Mouse (Mus musculus): Measurements from ENCODE around the gene Ecsit.
"Not testable (repeated sequence)": the region's sequence is repeated elsewhere in the genome, so short reads cannot be mapped to it uniquely, and the experiment has no call there.

The Ecsit gene

DNA sequence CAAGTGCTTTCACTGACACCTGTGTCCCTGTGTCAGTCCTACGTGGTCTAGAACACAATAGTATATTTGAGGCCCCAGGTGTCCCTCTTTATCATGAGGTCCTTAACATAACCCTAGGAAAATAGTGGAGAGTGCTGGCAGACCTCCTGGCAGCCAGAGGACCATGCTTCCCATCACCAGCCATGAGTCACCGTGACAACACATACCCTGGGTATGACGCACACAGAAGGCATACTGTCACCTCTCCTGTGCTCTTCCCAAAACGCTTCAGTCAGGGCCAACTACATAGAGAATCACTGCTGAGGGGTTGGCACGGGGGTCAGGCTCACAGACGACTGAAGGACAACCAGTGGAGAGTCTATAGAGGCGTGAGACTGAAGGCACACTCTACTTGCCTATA lies 4.7 kb upstream of the Ecsit start:
- DNase-seq (ENCODE audit: low spot score in 2 of 2): no peak

DNA sequence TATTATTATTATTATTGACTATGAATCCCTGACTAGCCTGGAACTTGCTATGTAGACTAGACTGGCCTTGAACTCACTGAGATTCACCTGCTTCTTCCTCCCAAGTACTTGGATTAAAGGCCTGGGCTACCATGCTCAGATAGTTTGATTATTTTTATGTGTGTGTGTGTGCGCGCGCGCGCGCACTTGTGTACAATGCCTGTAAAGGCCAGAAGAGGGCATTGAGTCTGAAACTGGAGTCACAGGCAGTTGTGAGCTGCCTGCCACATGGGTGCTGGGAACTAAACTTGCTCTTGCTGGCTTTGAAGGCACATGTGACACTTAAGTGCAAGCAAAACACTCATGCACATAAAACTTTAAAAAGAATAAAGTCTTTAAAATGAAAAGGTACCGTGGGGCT lies 4.0 kb upstream of the Ecsit start:
- no peak for DNase-seq (ENCODE audit: low spot score in 2 of 2)

GRCm38 (mm10) chr9:22087034-22087618 lies 1.9 kb upstream of the Ecsit start:
- DNase-seq (ENCODE audit: low spot score in 2 of 2): no peak

GRCm38 (mm10) chr9:22086012-22086411 lies 774 bp upstream of the Ecsit start:
- DNase-seq (ENCODE audit: low spot score in 2 of 2): no peak

- DNase-seq (ENCODE audit: low spot score in 2 of 2): no peak
Observed at GRCm38 (mm10) chr9:22084667-22085021, 594 bp downstream of the Ecsit start.

DNA sequence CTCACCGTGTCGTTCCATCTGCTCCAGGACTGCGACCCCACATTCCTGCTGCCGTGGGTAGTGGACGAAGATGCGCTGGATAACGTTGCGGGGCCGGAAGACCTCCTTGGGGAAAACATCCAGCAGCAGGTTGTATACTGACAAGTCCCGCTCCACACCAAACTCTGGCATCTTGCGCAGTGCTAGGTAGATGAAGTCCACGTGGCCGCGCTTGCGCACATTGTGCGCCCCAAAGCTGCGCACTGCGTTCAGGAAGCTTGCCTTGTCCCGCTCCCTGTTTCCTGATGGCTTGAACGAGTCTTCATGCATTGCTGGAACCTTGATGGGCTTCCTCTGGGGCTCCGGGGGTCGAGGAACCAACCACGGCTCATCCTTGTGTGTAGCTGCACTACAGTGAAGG lies 9.0 kb downstream of the Ecsit start:
- no peak for DNase-seq (ENCODE audit: low spot score in 2 of 2)

DNA sequence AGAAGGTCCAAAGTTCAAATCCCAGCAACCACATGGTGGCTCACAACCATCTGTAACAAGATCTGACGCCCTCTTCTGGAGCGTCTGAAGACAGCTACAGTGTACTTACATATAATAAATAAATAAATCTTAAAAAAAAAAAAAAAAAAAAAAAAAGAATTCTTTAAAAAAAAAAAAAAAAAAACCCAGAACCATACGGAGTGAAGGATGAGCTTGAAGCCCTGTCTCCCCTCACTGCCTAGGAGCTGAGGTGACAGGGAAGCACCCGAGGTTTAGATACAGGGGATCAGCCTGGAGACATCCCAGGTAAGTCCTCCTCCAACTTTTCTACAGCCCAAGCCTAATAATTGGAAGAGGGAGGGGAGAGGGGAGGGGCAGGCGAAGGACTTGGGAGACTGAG lies 9.5 kb downstream of the Ecsit start:
- DNase-seq (ENCODE audit: low spot score in 2 of 2): not testable (repeated sequence)

- no peak for DNase-seq (ENCODE audit: low spot score in 2 of 2)
Observed at GRCm38 (mm10) chr9:22072276-22072675, 13.0 kb downstream of the Ecsit start.

DNA sequence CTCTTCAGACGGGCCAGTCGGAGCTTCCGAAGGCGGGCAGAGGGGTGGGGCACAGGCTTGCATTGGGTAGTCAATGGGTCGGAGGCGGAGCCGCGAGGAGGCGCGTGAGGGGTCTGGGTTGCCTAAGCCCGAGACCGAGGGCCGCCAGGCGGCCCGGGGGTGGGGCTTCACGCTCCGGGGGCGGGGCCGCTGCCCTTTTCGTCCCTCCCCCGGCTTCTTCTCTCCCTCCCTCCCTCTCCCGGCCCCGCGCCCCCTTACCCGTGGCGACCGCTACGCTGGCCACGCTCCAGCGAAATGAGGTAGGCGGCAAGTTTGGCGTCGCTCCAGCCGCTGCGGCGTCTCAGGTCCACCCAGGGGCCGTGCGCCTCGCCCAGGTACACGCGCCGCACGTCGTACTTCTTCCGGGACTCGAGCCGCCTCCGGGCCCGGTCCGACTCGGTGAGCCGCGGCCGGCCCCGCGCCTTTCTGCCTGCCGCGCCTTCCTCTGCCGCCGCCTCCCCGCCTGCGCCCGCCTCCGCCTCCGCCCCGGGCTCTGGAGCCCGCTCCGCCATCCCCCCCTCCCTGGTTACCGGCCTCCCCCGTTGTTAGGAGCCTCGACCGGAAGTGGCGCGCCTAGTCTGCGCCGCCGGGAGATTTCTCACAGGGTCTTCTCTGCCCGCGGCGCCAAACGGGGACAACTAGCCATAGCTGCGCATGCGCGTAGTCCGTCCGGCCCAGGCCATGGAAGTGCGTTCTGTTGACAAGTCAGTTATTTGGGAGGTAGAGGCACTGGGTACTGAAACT lies 14.3 kb downstream of the Ecsit start, which contains the start of the genes Gm49318 and Zfp653:
TSS of gene Gm49318 (minus strand) at position 469 of the 783 bp plus-strand sequence.
TSS of gene Zfp653 (minus strand) at position 586 of the 783 bp plus-strand sequence.
- peak; percentile 89 to 94 for DNase-seq (ENCODE audit: low spot score in 2 of 2)

- no peak for DNase-seq (ENCODE audit: low spot score in 2 of 2)
Observed at GRCm38 (mm10) chr9:22069881-22070553, 15.2 kb downstream of the Ecsit start.

DNA sequence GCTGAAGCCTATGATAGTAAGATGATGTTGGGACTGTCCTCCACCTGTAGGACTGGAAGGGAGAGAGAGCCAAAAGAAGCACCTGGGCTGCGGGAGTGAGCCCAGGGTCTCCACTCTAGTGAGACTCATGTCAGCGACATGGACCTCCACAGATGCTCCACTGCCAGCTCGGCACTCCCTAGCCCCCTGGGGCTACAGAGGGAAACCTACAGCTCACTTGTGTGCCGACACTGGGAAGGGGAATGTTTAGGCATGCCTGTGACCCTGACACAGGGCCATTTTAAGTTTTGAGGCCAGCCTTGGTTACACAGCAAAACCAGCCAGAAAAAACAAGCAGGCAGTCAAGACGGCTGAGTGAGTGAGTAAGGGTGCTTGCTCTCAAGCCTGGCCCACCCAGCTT lies 18.0 kb downstream of the Ecsit start:
- no peak for DNase-seq (ENCODE audit: low spot score in 2 of 2)

- peak; percentile 37 to 54 for DNase-seq (ENCODE audit: low spot score in 2 of 2)
Observed at GRCm38 (mm10) chr9:22066433-22066832, 18.8 kb downstream of the Ecsit start.

- DNase-seq (ENCODE audit: low spot score in 2 of 2): no peak
Observed at GRCm38 (mm10) chr9:22065642-22066041, 19.6 kb downstream of the Ecsit start.

DNA sequence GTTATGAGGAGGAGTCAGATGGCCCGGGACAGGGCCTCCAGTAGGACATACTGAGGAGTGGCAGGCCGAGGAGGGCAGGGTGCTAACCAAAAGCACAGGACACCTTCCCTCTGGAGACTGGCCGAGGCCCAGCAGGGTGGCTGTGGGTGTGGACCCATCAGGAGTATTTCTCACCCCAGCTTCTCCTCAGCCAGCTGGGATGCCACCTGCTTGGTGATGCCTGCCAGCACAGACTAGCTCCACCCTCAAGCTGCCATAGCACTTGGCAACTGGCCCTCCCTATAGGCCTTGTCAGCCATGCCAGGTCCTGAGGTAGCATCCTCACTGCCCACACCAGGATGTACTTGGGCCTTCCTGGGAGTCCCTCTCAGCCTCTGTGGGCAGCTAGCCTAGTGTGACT lies 20.9 kb downstream of the Ecsit start:
- DNase-seq (ENCODE audit: low spot score in 2 of 2): no peak

- no peak for DNase-seq (ENCODE audit: low spot score in 2 of 2)
Observed at GRCm38 (mm10) chr9:22061339-22061738, 23.9 kb downstream of the Ecsit start.

DNA sequence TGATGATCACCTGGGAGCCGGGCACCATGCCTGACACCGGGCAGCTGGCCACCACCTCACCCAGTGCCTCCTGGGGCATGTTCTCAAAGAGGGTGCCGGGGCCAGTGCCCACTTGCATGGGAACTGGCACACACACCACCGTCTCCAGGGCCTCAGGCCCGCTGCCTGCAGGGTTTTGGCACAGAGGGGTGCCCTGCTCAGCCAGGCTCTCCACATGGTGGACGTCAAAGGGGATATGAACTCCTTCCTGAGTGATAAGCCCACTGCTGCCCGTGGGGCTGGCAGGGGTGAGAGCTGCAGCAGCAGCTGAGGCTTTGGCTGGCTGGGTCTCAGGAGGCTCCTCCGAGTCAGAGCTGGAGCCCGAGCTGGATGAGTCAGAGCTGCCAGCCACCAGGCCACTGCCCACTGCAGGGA lies 27.2 kb downstream of the Ecsit start:
- no peak for DNase-seq (ENCODE audit: low spot score in 2 of 2)

DNA sequence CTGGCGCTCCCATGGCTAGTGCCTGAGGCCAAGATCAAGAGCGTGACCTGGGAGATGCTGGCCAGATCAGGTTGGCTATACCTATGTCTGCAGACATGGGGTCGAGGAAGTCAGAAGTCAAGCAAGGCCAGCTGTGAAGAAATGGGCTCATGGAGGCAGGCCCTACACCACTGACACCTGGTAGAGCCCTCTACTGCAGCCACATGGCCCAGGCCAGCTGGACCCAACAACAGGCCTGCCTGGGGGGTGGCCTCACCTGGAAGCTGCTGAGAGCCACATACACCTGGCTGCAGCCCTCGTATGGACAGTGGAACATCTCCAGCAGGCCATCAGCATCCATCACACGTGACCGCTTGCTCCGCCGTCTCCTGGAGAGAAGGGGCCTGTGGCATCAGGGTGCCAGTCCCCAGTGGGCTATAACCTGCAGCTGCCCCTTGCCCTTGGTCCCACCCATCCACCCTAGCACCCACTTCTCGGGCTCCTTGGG lies 28.2 kb downstream of the Ecsit start:
- DNase-seq (ENCODE audit: low spot score in 2 of 2): no peak

GRCm38 (mm10) chr9:22056303-22056910 lies 28.8 kb downstream of the Ecsit start:
- no peak for DNase-seq (ENCODE audit: low spot score in 2 of 2)

- no peak for DNase-seq (ENCODE audit: low spot score in 2 of 2)
Observed at GRCm38 (mm10) chr9:22055713-22056112, 29.5 kb downstream of the Ecsit start.

- DNase-seq (ENCODE audit: low spot score in 2 of 2): peak; percentile 45 to 63
Observed at GRCm38 (mm10) chr9:22054411-22055076, 30.7 kb downstream of the Ecsit start.

DNA sequence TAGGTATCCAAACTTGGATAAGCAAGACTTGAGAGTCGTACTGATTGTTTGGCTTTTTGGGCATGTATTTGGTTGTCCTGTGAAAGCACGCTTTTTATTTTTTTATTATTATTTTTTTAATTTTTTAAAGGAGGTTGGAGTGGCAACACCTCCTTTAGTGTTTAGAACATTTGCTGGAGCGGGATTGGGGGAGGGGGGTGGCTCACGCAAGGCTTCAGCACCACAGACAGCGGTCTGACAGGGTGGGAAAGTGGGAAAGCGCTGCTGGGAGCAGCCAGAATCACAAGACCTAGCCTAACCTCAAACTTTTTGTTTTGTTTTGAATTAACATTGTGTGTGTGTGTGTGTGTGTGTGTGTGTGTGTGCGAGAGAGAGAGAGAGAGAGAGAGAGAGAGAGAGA lies 31.6 kb downstream of the Ecsit start:
- DNase-seq (ENCODE audit: low spot score in 2 of 2): no peak

- no peak for DNase-seq (ENCODE audit: low spot score in 2 of 2)
Observed at GRCm38 (mm10) chr9:22051958-22052254, 33.3 kb downstream of the Ecsit start, which contains the start of gene Elavl3. Gene Elavl3 (minus strand): TSS chr9:22052023.

Data from spleen, postnatal 14 days (tissue).